Mouse (Mus musculus): ENCODE data around the gene Gm20388. TPM values are rescaled to one million over a fixed set of nuclear protein-coding genes. Genes with fewer than 3 reads are reported as not detected.

The Gm20388 gene
- total RNA-seq, 4 experiments from 2014 or later, result 0.17 to 15.1 (median 6.6) TPM

- DNase-seq (ENCODE audit: low spot score in 2 of 2), result peak in 1 of 2 experiments; percentile 70
Measured at GRCm38 (mm10) chr8:120535452-120536305, 625.0 kb downstream of the Gm20388 start.

- peak in 1 of 2 experiments; percentile 65 for DNase-seq (ENCODE audit: low spot score in 2 of 2)
Measured at GRCm38 (mm10) chr8:120536306-120537206, 625.9 kb downstream of the Gm20388 start.

- no peak for DNase-seq (ENCODE audit: low spot score in 2 of 2)
Measured at GRCm38 (mm10) chr8:120537207-120537817, 626.7 kb downstream of the Gm20388 start.

GRCm38 (mm10) chr8:120537818-120538396 lies 627.3 kb downstream of the Gm20388 start:
- DNase-seq (ENCODE audit: low spot score in 2 of 2), result peak in 1 of 2 experiments; percentile 69

GRCm38 (mm10) chr8:120538397-120539240 lies 628.0 kb downstream of the Gm20388 start:
- DNase-seq (ENCODE audit: low spot score in 2 of 2), result peak in 1 of 2 experiments; percentile 61

- no peak for DNase-seq (ENCODE audit: low spot score in 2 of 2)
Measured at GRCm38 (mm10) chr8:120539381-120539774, 628.7 kb downstream of the Gm20388 start.

- no peak for DNase-seq (ENCODE audit: low spot score in 2 of 2)
Measured at GRCm38 (mm10) chr8:120539775-120540625, 629.4 kb downstream of the Gm20388 start.

- DNase-seq (ENCODE audit: low spot score in 2 of 2), result no peak
Measured at GRCm38 (mm10) chr8:120542995-120543394, 632.4 kb downstream of the Gm20388 start.

- DNase-seq (ENCODE audit: low spot score in 2 of 2), result no peak
Measured at GRCm38 (mm10) chr8:120543416-120544055, 632.9 kb downstream of the Gm20388 start.

- DNase-seq (ENCODE audit: low spot score in 2 of 2), result no peak
Measured at GRCm38 (mm10) chr8:120544155-120544554, 633.5 kb downstream of the Gm20388 start.

GRCm38 (mm10) chr8:120547562-120547961 lies 636.9 kb downstream of the Gm20388 start:
- DNase-seq (ENCODE audit: low spot score in 2 of 2), result no peak

- peak; percentile 78 to 81 for DNase-seq (ENCODE audit: low spot score in 2 of 2)
Measured at GRCm38 (mm10) chr8:120548313-120548761, 637.7 kb downstream of the Gm20388 start.

- DNase-seq (ENCODE audit: low spot score in 2 of 2), result no peak
Measured at GRCm38 (mm10) chr8:120549321-120549921, 638.8 kb downstream of the Gm20388 start.

- no peak for DNase-seq (ENCODE audit: low spot score in 2 of 2)
Measured at GRCm38 (mm10) chr8:120549922-120550321, 639.3 kb downstream of the Gm20388 start.

- no peak for DNase-seq (ENCODE audit: low spot score in 2 of 2)
Measured at GRCm38 (mm10) chr8:120550430-120550829, 639.8 kb downstream of the Gm20388 start.

GRCm38 (mm10) chr8:120550937-120551676 lies 640.5 kb downstream of the Gm20388 start:
- no peak for DNase-seq (ENCODE audit: low spot score in 2 of 2)

GRCm38 (mm10) chr8:120551677-120551980 lies 641.0 kb downstream of the Gm20388 start:
- DNase-seq (ENCODE audit: low spot score in 2 of 2), result no peak

- no peak for DNase-seq (ENCODE audit: low spot score in 2 of 2)
Measured at GRCm38 (mm10) chr8:120552509-120552908, 641.9 kb downstream of the Gm20388 start.
